Mouse (Mus musculus): ENCODE measurements around the gene Skap1. TPM values are rescaled to one million over a fixed set of nuclear protein-coding genes. Genes with fewer than 3 reads are reported as not detected.

Gene Skap1
- polyA plus RNA-seq, 1 experiment from 2014 or later = 0.87 TPM

DNA sequence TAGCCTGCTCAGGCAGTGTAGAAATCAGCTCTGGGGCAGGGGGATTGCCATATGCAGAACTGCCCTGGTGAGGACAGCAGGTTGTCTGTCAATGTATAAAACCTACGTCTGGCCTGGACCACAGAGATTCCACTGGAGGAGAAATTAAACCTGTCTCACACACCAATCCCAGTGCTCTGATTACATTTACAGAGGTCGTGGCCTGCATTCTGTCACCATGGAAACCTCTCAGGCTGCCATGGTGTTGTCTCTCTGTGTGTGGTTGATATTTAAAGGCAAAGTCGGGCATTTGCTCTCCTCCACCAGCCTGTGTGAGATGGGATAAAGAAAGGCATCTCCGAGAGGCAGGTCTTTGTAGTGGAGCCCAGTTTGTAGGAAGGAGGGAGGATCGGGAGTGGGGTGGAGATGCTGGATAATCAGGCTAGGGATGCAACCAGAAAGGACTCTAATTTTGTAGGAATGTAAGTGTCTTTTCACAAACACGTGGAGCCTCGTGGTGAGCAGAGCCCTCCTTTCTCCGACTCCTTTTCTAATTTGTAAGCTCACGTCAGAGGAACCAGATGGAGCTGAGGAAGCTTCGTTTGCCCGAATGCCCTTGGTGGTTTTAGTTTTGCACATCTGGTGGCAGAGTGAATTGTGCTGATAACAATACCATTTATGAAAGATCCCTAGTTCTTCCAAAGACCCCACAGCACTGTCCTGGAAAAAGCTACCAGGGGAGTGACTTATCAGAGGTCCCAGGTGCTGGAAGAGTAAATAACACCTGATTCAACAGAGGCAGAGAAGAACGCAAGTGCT is 7.7 kb upstream of the Skap1 start:
- H3K36me3 ChIP-seq (ENCODE audit: control insufficient read depth, insufficient read depth, low read length) = no peaks in the 10 kb centered on the region
- no peaks in the 10 kb centered on the region for H3K9me3 ChIP-seq (ENCODE audit: control insufficient read depth, low read length)
- ATAC-seq (replicated peaks; ENCODE audit: low FRiP score, low TSS enrichment, low read depth) = no peak
- H3K4me3 ChIP-seq (ENCODE audit: low read depth, low read length) = no peak overlapping the region
- DNase-seq (ENCODE audit: low spot score) = no peak
- WGBS = 24% methylated on average over 12 of the region's 12 CpGs
- H3K27me3 ChIP-seq (replicated peaks; ENCODE audit: control insufficient read depth, insufficient read depth, low read length) = no peaks in the 10 kb centered on the region; the same call in 1 of the 2 replicates
- peaks cover 1% of the 10 kb centered on the region; the same call in 1 of the 2 replicates for H3K4me1 ChIP-seq (replicated peaks; ENCODE audit: control insufficient read depth, insufficient read depth, low read length)
- H3K4me2 ChIP-seq (ENCODE audit: low read length) = no peak overlapping the region
- no peak overlapping the region for H3K9ac ChIP-seq (ENCODE audit: low read length)
- H3K27ac ChIP-seq (ENCODE audit: low read depth) = no peak overlapping the region

DNA sequence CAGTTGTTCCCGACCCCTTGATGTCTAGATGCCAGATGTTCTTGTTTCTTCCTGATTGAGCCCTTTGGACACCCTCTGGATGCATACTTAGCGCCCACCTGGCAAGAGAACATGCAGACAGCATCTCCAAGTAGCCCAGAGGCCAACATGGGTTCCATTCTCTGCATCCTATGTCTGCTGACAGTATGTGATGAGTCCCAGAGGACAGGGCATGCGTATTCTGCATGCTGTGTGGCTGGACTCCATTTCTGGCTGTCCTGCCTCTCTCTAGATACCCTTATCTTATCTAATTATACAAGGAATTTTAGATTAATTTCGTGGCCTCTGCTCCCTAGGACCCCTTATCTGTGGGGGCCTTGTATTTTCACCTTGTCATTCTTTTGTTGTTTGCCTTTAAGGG is 2.6 kb upstream of the Skap1 start:
- no peak overlapping the region for H3K27ac ChIP-seq (ENCODE audit: low read depth)
- DNase-seq (ENCODE audit: low spot score) (no peak), ATAC-seq (replicated peaks; ENCODE audit: low FRiP score, low TSS enrichment, low read depth) (no peak)
- H3K4me1 ChIP-seq (replicated peaks; ENCODE audit: control insufficient read depth, insufficient read depth, low read length) = peaks cover 13% of the 10 kb centered on the region; the same call in 1 of the 2 replicates
- no peak overlapping the region for H3K4me2 ChIP-seq (ENCODE audit: low read length)
- no peak overlapping the region for H3K4me3 ChIP-seq (ENCODE audit: low read depth, low read length)
- no peaks in the 10 kb centered on the region for H3K36me3 ChIP-seq (ENCODE audit: control insufficient read depth, insufficient read depth, low read length)
- 48% methylated on average over 4 of the region's 4 CpGs for WGBS
- no peak overlapping the region for H3K9ac ChIP-seq (ENCODE audit: low read length)
- no peaks in the 10 kb centered on the region for H3K9me3 ChIP-seq (ENCODE audit: control insufficient read depth, low read length)
- peaks cover 34% of the 10 kb centered on the region for H3K27me3 ChIP-seq (replicated peaks; ENCODE audit: control insufficient read depth, insufficient read depth, low read length)

DNA sequence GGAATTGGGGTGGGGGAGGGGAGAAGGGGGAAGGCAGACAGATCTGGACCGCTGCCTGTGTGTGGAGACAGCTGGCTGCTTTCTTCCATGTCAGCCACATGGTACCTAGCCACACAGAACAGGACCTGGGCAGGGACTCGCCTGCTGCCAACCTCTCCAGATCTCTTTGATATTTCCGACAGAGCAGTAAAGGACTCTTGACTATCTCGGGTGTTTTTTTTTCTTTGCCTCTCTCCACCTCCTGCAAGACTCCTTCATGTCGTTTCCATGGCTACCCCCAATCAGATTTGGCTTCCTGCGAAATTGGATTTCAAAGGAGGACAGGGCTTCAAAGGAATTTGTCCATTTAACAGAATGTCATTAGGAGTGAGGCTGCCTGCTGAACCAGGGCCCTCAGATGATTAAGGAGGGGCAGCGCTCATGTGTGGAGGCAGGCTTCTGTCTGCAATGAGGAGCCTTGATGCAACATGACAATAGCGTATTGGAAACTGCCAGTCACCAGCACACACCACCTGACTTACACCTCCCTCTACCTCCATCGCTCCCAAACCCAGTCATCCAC is 2.1 kb upstream of the Skap1 start:
- no peaks in the 10 kb centered on the region for H3K9me3 ChIP-seq (ENCODE audit: control insufficient read depth, low read length)
- no peak overlapping the region for H3K27ac ChIP-seq (ENCODE audit: low read depth)
- peaks cover 34% of the 10 kb centered on the region for H3K27me3 ChIP-seq (replicated peaks; ENCODE audit: control insufficient read depth, insufficient read depth, low read length)
- no peaks in the 10 kb centered on the region for H3K36me3 ChIP-seq (ENCODE audit: control insufficient read depth, insufficient read depth, low read length)
- no peak overlapping the region for H3K4me3 ChIP-seq (ENCODE audit: low read depth, low read length)
- H3K9ac ChIP-seq (ENCODE audit: low read length) = no peak overlapping the region
- no peak for DNase-seq (ENCODE audit: low spot score)
- no peak for ATAC-seq (replicated peaks; ENCODE audit: low FRiP score, low TSS enrichment, low read depth)
- 12% methylated on average over 9 of the region's 9 CpGs for WGBS
- no peak overlapping the region for H3K4me2 ChIP-seq (ENCODE audit: low read length)
- peaks cover 13% of the 10 kb centered on the region; the same call in 1 of the 2 replicates for H3K4me1 ChIP-seq (replicated peaks; ENCODE audit: control insufficient read depth, insufficient read depth, low read length)

DNA sequence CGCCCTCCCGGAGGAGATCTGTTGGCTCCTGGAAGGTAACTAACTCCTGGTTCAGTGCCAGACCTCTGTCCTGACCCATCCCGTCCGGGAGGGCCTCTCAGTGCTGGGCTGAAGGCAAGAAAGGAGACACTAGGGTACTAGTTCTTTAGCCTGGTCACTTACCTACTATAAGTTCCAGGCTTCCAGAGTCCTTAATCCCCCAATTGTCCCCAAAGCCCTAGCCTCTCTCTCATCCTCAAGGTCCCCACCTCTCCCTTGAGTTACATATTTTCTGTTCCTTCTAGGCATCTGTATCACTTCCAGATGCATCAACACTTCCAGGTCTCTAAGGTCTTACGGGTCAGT is 295 bp downstream of the Skap1 start:
- ATAC-seq (replicated peaks; ENCODE audit: low FRiP score, low TSS enrichment, low read depth) = no peak
- Histone ChIP-seq H3K9ac (ENCODE audit: low read length) (no peak overlapping the region), H3K27me3 (replicated peaks; ENCODE audit: control insufficient read depth, insufficient read depth, low read length) (peaks cover 34% of the 10 kb centered on the region), H3K36me3 (ENCODE audit: control insufficient read depth, insufficient read depth, low read length) (no peaks in the 10 kb centered on the region), H3K4me1 (replicated peaks; ENCODE audit: control insufficient read depth, insufficient read depth, low read length) (peaks cover 13% of the 10 kb centered on the region; the same call in 1 of the 2 replicates), H3K4me3 (ENCODE audit: low read depth, low read length) (peak overlapping the region; percentile 37), H3K9me3 (ENCODE audit: control insufficient read depth, low read length) (no peaks in the 10 kb centered on the region), H3K4me2 (ENCODE audit: low read length) (peak overlapping the region; percentile 59), H3K27ac (ENCODE audit: low read depth) (no peak overlapping the region)
- DNase-seq (ENCODE audit: low spot score) = no peak
- 23% methylated on average over 5 of the region's 5 CpGs for whole genome bisulfite sequencing

DNA sequence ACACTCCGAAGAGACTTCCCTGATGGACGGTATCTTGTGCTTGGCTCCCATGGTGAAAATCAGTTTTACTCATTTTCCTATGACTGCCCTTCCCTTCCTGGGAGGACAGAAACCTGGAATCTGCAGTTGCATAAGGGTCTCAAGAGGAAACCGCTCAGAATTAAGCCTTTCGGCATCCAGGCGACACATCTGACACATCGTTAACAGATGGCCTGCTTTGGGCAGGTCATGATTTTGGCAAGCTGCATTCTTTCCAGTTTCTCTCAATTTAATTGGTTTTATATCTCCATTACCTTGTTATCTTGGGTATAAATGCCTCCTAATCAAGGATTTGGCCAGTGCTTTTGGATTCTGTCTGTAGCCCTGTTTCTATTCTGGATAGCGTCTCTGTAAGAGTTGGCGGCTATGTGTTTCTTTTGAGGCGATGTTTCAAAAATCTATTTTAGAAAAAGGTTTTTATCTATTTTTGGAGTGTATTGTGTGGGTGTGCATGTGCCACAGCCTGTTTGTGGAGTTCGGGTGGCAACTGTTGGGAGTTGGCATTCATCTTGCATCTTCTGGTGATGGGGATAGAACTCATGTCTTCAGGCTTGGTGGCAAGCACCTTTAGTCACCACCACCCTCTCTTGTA is 1.1 kb downstream of the Skap1 start:
- H3K9me3 ChIP-seq (ENCODE audit: control insufficient read depth, low read length) = no peaks in the 10 kb centered on the region
- peaks cover 13% of the 10 kb centered on the region; the same call in 1 of the 2 replicates for H3K4me1 ChIP-seq (replicated peaks; ENCODE audit: control insufficient read depth, insufficient read depth, low read length)
- ATAC-seq (replicated peaks; ENCODE audit: low FRiP score, low TSS enrichment, low read depth) = no peak
- H3K4me2 ChIP-seq (ENCODE audit: low read length) = no peak overlapping the region
- H3K4me3 ChIP-seq (ENCODE audit: low read depth, low read length) = no peak overlapping the region
- H3K36me3 ChIP-seq (ENCODE audit: control insufficient read depth, insufficient read depth, low read length) = no peaks in the 10 kb centered on the region
- peaks cover 34% of the 10 kb centered on the region for H3K27me3 ChIP-seq (replicated peaks; ENCODE audit: control insufficient read depth, insufficient read depth, low read length)
- no peak for DNase-seq (ENCODE audit: low spot score)
- H3K27ac ChIP-seq (ENCODE audit: low read depth) = no peak overlapping the region
- 80% methylated on average over 10 of the region's 10 CpGs for WGBS
- no peak overlapping the region for H3K9ac ChIP-seq (ENCODE audit: low read length)

DNA sequence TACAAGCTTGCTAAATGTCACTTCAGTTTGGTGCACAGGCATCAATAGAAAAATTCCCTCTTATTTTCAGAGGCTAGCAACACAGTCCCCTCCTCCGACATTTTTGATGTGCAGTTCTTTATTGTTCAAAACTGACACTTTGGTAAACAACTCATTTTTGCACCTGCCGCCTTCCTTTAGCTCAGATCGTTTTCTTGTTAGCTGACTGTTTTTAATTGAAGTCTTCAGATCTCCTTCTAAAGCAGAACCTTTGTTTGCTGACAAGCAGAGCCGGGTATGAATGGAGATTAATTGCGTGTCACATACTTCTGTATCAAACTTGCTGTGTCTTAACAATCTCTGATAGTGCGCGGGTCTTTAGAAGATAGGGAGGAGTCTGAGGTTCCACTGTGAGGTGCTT is 2.0 kb downstream of the Skap1 start:
- Histone ChIP-seq H3K27ac (ENCODE audit: low read depth) (no peak overlapping the region), H3K36me3 (ENCODE audit: control insufficient read depth, insufficient read depth, low read length) (no peaks in the 10 kb centered on the region), H3K9me3 (ENCODE audit: control insufficient read depth, low read length) (no peaks in the 10 kb centered on the region), H3K4me2 (ENCODE audit: low read length) (no peak overlapping the region), H3K27me3 (replicated peaks; ENCODE audit: control insufficient read depth, insufficient read depth, low read length) (peaks cover 34% of the 10 kb centered on the region), H3K4me3 (ENCODE audit: low read depth, low read length) (no peak overlapping the region), H3K9ac (ENCODE audit: low read length) (no peak overlapping the region), H3K4me1 (replicated peaks; ENCODE audit: control insufficient read depth, insufficient read depth, low read length) (peaks cover 13% of the 10 kb centered on the region; the same call in 1 of the 2 replicates)
- ATAC-seq (replicated peaks; ENCODE audit: low FRiP score, low TSS enrichment, low read depth) (no peak), DNase-seq (ENCODE audit: low spot score) (no peak)
- 51% methylated on average over 7 of the region's 7 CpGs for WGBS

DNA sequence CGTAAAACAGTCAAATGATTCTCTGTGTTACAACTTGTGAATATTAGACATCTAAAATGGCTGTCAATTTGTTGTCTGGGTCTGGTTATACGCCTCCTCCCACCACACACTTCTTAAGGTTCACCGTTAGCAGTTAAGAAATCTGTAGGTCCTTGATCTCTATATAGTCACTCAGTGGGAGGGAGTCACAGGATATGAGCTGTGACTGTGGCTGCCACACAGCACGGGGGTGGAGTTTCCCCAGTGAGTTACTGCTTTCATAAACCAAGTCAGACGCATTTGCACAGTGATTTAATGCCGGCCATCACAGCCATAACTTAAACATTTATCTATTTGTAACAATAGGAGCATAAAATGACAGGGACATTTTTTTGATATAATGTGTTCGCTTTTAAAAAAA is 2.6 kb downstream of the Skap1 start:
- ATAC-seq (replicated peaks; ENCODE audit: low FRiP score, low TSS enrichment, low read depth) (no peak), DNase-seq (ENCODE audit: low spot score) (no peak)
- Histone ChIP-seq H3K4me1 (replicated peaks; ENCODE audit: control insufficient read depth, insufficient read depth, low read length) (peaks cover 9% of the 10 kb centered on the region; the same call in 1 of the 2 replicates), H3K27ac (ENCODE audit: low read depth) (no peak overlapping the region), H3K9ac (ENCODE audit: low read length) (no peak overlapping the region), H3K36me3 (ENCODE audit: control insufficient read depth, insufficient read depth, low read length) (no peaks in the 10 kb centered on the region), H3K27me3 (replicated peaks; ENCODE audit: control insufficient read depth, insufficient read depth, low read length) (peaks cover 34% of the 10 kb centered on the region), H3K4me2 (ENCODE audit: low read length) (no peak overlapping the region), H3K4me3 (ENCODE audit: low read depth, low read length) (no peak overlapping the region), H3K9me3 (ENCODE audit: control insufficient read depth, low read length) (no peaks in the 10 kb centered on the region)
- WGBS = 47% methylated on average over 7 of the region's 7 CpGs

DNA sequence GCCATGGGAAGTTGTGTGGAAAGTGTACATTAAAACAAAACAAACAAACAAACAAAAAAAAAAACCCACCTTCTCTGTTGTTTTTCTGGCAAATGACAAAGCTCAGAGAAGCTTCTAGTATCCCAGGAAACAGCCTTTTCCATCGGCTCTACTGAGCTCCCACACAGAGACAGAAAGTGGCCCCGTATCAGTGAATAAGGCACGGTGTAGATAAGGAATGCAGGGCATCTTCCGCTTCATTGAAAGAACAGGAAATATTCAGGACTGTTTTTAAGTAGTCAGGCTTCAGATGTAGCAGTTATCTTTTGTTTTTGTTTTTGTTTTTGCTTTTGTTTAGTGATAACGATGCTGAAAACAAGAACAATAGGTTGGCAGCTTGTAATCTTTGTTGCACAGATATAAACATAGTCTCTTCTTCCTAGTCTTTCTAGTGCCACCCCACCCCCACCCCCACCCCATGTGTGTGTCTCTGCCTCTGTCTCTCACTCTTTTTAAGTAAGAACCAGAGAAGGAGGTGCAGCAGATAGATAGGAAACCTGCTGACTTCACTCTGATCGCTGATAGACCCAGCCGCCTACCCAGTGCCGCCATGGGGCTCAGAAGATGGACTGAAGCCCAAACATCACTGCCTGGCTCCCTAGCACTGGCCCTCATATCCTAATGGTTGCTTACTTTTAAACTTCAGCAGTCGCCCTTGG is 3.8 kb downstream of the Skap1 start:
- H3K9me3 ChIP-seq (ENCODE audit: control insufficient read depth, low read length) = no peaks in the 10 kb centered on the region
- no peak for ATAC-seq (replicated peaks; ENCODE audit: low FRiP score, low TSS enrichment, low read depth)
- WGBS = 61% methylated on average over 9 of the region's 9 CpGs

More for the DNA sequence above, 3.8 kb downstream of the Skap1 start:
- Histone ChIP-seq H3K4me1 (replicated peaks; ENCODE audit: control insufficient read depth, insufficient read depth, low read length) (0 out of 2 replicates have a peak, but pooled peaks cover 6% of the 10 kb centered on the region), H3K27me3 (replicated peaks; ENCODE audit: control insufficient read depth, insufficient read depth, low read length) (peaks cover 29% of the 10 kb centered on the region), H3K4me2 (ENCODE audit: low read length) (no peak overlapping the region), H3K27ac (ENCODE audit: low read depth) (no peak overlapping the region), H3K36me3 (ENCODE audit: control insufficient read depth, insufficient read depth, low read length) (no peaks in the 10 kb centered on the region), H3K9ac (ENCODE audit: low read length) (no peak overlapping the region), H3K4me3 (ENCODE audit: low read depth, low read length) (no peak overlapping the region)
- DNase-seq (ENCODE audit: low spot score) = no peak
